Mouse (Mus musculus) heart, embryonic 10.5 days (tissue): Measurements from ENCODE around the gene Nudt16l1. TPM values are rescaled to one million over a fixed set of nuclear protein-coding genes. Genes with fewer than 3 reads are reported as not detected.
A peak's percentile ranks its signal among the peaks of the same experiment; 100 is the strongest.

ENCODE experiments used
- DNase-seq: peaks from one replicate; pipeline ENCODE4 v3.0.0-alpha.2; 2017; ENCODE audit warnings: low spot score
- H3K27ac ChIP-seq: fragments of 300-500 bp; sonication (generic); 2 replicates; pipeline ENCODE4 v1.5.1; 2016; ENCODE audit warnings: mild to moderate bottlenecking
- H3K27me3 ChIP-seq: fragments of 300-500 bp; sonication (generic); 2 replicates; pipeline ENCODE4 v1.6.1; 2016; ENCODE audit warnings: mild to moderate bottlenecking; ENCODE audit not compliant: poor library complexity, insufficient read depth, severe bottlenecking
- H3K36me3 ChIP-seq: fragments of 300-500 bp; sonication (generic); 2 replicates; pipeline ENCODE4 v1.6.1; 2016; ENCODE audit warnings: mild to moderate bottlenecking, moderate library complexity
- H3K4me1 ChIP-seq: fragments of 300-500 bp; sonication (generic); 2 replicates; pipeline ENCODE4 v1.6.1; 2016; ENCODE audit warnings: mild to moderate bottlenecking
- H3K4me3 ChIP-seq: fragments of 300-500 bp; sonication (generic); 2 replicates; pipeline ENCODE4 v1.5.1; 2016; ENCODE audit warnings: mild to moderate bottlenecking, moderate library complexity
- H3K9me3 ChIP-seq: fragments of 300-500 bp; sonication (generic); 2 replicates; pipeline ENCODE4 v1.6.1; 2016; ENCODE audit warnings: mild to moderate bottlenecking, moderate library complexity
- WGBS: fragments of 180-500 bp; shearing (Covaris S2); methylation state at CpG from one replicate; pipeline ENCODE4 v1.1.7; 2016; 5-methylcytosine and 5-hydroxymethylcytosine counted together
- polyA plus RNA-seq: library from polyadenylated mRNA; unstranded; fragments of >200 nt; fragmentation: Nextera tagmentation; extraction: Ambion mirVana; gene quantifications from 2 replicates; pipeline ENCODE4 v1.2.1, GENCODE M21; 2016

Nudt16l1 gene
- polyA plus RNA-seq, 1 experiment from 2014 or later = 125 TPM

DNA sequence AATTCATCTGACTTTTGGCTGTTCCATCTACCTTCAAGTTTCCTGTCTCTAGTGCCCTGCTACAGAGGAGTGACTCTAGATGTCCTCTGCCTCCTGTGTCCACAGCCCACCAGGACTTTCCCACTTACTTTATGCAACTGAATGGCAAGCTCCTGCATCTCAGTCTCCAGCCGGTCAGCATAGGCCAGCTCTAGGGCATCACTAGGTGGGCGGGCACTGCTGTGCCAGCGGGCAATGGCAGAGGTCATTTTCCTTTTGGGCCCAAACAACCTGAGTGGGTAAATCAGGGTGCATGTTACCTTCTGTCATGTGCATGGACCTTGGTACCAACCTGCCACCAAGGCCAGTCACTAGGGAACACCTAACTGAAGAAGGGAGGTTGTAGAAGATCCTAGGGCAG is 4.9 kb downstream of the Nudt16l1 start:
- Histone ChIP-seq H3K4me1 (peaks cover 10% of the 10 kb centered on the region), H3K4me3 (no peak overlapping the region), H3K9me3 (no peaks in the 10 kb centered on the region), H3K27ac (no peak overlapping the region), H3K36me3 (peaks cover 80% of the 10 kb centered on the region), H3K27me3 (no peaks in the 10 kb centered on the region)
- no peak for DNase-seq
- 92% methylated on average over 3 of the region's 3 CpGs for WGBS

DNA sequence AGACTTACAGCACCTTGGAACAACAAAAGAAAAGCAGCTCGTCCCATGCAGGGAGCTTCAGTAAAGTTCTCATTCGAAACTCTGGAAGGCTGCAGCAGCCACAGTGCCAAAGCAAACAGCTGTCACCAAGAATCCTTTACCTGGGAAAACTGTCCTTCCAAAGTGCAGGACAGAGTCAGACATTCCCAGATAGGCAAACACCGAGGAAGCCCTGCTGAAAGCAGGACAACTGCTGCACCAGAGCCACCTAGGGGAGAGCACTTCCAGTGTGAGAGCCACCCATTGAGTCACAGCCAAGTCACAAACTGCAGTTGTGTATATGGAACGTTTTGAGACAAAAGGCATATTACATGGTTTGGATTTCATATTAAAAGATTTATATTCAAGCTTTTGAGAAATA is 6.9 kb downstream of the Nudt16l1 start:
- WGBS = 69% methylated on average over 4 of the region's 4 CpGs
- H3K4me1 ChIP-seq = no peaks in the 10 kb centered on the region
- H3K4me3 ChIP-seq = no peak overlapping the region

DNA sequence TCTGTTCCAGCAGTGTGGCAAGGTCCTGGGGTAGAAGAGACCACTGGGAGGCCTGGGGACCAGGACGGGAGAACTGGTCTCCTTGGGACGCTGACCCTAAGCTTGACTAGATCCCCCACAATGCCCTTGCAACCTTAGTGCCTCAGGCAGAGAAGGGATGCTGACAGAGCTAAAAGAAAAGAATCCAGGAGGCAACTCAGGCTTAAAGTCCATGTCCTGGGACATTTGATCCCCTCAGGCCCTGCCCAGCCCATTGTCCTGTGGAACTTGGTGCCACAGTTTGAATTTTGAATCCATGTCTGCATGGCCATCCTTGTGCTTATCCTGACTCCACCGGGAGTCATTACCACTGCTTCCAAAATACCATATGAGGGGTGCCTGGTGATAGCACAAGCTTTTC is 7.6 kb downstream of the Nudt16l1 start:
- H3K9me3 ChIP-seq = no peaks in the 10 kb centered on the region
- H3K4me3 ChIP-seq = no peak overlapping the region
- H3K36me3 ChIP-seq = peaks cover 85% of the 10 kb centered on the region
- no peaks in the 10 kb centered on the region for H3K4me1 ChIP-seq
- DNase-seq = no peak
- H3K27me3 ChIP-seq = no peaks in the 10 kb centered on the region
- WGBS = 77% methylated on average over 3 of the region's 3 CpGs
- H3K27ac ChIP-seq = no peak overlapping the region

More for the DNA sequence above, 6.9 kb downstream of the Nudt16l1 start:
- H3K27ac ChIP-seq = no peak overlapping the region
- H3K9me3 ChIP-seq = no peaks in the 10 kb centered on the region
- no peak for DNase-seq
- peaks cover 87% of the 10 kb centered on the region for H3K36me3 ChIP-seq
- H3K27me3 ChIP-seq = no peaks in the 10 kb centered on the region

DNA sequence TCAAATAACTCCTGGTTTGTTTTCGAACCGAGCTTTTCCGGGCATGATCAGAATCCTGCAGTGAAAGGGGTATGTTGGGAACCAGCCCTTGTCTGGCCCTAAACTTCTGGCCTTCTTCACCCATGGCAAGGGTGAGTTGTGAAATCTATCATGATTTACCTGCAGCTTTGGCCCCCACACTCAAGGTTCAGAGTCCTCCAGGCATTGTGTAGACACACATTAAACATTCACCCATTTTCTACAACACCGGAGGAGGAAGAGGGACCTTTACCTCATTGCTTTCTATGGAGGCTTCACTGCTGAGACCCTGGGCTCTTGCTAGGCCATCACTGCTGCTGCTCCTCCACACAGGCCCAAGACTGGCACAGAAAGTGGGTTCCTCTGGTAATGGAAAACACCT is 8.8 kb downstream of the Nudt16l1 start:
- Histone ChIP-seq H3K4me1 (no peaks in the 10 kb centered on the region), H3K36me3 (peaks cover 84% of the 10 kb centered on the region), H3K27me3 (no peaks in the 10 kb centered on the region), H3K27ac (no peak overlapping the region), H3K9me3 (no peaks in the 10 kb centered on the region), H3K4me3 (no peak overlapping the region)
- DNase-seq = no peak
- 90% methylated on average over 4 of the region's 4 CpGs for WGBS

DNA sequence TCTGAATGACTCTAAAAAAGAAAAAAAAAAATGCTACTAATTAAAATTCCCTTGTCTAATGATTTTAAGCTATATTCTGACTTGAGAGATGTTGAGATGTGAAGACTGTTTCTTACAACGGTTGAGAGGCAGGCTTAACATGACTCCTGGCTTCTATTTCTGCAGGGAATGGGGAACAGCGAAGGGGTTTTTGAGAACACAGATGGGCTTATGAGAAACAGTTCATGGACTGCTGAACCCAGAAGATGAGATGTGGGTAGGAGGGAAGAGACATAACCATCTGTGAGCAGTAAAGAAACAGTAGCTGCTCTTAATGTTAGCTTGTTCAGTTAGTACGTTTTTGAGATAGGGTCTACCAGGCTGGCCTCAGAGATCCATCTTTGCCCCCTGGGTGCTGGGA is 18.0 kb downstream of the Nudt16l1 start:
- Histone ChIP-seq H3K9me3 (no peaks in the 10 kb centered on the region), H3K4me3 (no peak overlapping the region), H3K27ac (no peak overlapping the region), H3K36me3 (peaks cover 80% of the 10 kb centered on the region), H3K27me3 (no peaks in the 10 kb centered on the region), H3K4me1 (no peaks in the 10 kb centered on the region)
- DNase-seq = no peak
- WGBS = 91% methylated on average over 3 of the region's 3 CpGs

DNA sequence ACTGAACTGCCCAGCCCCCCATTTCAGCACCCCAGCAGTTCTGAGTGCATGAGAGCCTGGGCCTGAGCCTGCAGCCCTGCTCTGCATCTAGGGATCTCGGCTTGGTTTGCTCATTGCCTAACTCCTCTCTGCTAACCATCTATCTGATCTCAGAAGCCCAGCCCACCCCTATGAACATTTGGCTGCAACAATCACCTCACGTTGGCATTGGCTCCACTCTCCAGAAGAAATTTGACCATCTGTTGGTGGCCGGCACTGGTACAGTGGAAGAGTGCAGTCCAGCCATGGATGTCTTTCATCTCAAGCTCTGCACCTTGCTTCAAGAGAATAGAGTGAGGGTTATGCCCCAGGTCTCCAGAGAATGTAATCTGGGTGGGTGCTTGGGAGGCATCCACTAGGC is 18.9 kb downstream of the Nudt16l1 start:
- no peak for DNase-seq
- H3K27ac ChIP-seq = no peak overlapping the region
- H3K27me3 ChIP-seq = no peaks in the 10 kb centered on the region
- H3K4me1 ChIP-seq = peaks cover 7% of the 10 kb centered on the region; the same call in 1 of the 2 replicates
- peaks cover 72% of the 10 kb centered on the region for H3K36me3 ChIP-seq
- H3K4me3 ChIP-seq = no peak overlapping the region
- no peaks in the 10 kb centered on the region for H3K9me3 ChIP-seq
- WGBS = 89% methylated on average over 3 of the region's 3 CpGs

DNA sequence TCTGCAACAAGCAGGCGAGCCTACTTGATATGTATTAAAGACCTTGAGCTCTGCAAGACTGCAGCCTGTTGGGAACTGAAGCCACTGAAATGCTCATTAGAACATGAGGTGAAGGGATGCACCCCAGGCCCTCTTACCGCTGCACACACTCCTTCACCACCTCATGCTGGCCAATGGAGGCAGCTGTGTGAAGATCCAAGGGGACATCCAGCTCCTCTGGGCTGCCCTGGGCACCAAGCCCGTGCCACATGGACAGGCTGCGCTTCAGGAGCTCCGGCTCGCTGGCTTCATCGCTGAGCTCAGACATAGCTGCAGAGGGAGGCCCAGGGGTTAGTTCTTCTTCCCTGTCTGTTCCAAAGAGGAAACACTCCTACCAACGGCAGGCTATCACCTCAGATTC is 21.7 kb downstream of the Nudt16l1 start:
- 91% methylated on average over 8 of the region's 8 CpGs for WGBS
- Histone ChIP-seq H3K9me3 (no peaks in the 10 kb centered on the region), H3K4me1 (peaks cover 21% of the 10 kb centered on the region), H3K27ac (no peak overlapping the region), H3K4me3 (no peak overlapping the region), H3K36me3 (peaks cover 45% of the 10 kb centered on the region), H3K27me3 (no peaks in the 10 kb centered on the region)
- no peak for DNase-seq

DNA sequence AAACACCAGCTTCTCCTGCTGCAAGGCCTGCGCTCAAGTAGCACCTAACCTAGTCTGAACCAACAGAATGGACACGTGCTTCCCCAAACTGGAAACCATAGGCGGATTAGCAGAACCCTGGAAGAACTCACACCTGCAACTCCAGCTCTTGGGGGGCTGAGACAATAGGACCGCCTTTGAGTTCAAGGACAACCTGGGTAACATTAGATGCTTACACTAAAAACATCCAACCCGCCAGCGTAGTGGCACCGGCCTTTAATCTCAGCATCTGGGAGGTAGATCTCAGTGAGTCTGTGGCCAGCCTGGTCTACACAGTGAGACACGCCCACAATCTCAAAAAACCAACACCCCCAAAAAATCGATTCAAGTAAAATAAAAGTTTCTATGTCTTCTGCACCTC is 24.8 kb downstream of the Nudt16l1 start:
- WGBS = 42% methylated on average over 9 of the region's 9 CpGs
- Histone ChIP-seq H3K4me1 (peaks cover 23% of the 10 kb centered on the region), H3K4me3 (peak overlapping the region; percentile 96), H3K27me3 (no peaks in the 10 kb centered on the region), H3K36me3 (peaks cover 15% of the 10 kb centered on the region), H3K27ac (peak overlapping the region; percentile 85; the same call in 1 of the 2 replicates), H3K9me3 (no peaks in the 10 kb centered on the region)
- no peak for DNase-seq

DNA sequence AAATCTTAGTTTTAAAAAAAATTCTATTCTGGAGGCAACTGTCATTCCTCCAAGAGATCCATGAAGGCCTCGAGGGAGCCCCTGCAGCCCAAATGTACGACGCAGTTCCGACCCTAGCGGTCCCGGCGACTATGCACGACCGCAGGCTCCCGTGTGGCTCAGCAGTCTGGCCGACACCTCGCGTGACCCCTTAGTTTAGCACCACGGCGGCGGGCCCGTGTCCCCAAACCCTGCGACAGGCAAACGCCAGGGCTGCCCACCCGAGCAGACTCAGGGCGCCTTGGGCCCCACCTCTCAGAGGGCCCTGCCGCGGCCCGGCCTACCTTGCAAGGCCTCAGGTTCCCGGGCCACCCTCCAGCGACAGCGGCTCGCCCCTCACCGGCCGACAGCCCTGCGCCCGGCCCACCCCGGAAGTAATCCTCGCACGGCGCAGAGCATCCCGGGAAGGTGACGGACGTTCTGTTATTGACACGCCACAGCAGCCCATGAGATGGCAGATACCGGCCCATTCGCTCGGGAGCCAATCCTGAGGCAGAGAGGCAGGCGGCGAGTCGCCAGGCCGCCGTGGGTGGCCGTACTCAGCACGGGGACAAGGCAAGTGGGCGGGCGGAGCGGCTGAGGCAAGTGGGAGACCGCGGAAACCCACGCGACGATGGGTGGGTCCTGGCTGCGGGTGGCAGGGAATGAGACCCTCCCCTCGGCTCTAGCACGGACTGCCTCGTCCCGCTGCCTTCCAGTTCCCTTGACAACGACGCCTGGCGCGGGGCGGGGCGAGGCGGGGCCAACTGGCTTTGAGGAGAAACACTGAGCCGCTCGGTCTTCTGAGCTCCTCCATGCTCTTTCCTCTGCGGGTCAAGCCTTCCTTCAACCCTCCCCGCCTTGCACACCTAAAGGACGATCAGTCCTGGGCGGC is 25.5 kb downstream of the Nudt16l1 start, which contains the start of gene Anks3:
Gene Anks3 (minus strand): TSS at position 409 of the 913 bp plus-strand sequence.
- Histone ChIP-seq H3K9me3 (no peaks in the 10 kb centered on the region), H3K36me3 (peaks cover 13% of the 10 kb centered on the region), H3K27ac (peak within 1 kb of the TSS; percentile 85), H3K27me3 (no peaks in the 10 kb centered on the region), H3K4me3 (peak within 1 kb of the TSS; percentile 96), H3K4me1 (peaks cover 23% of the 10 kb centered on the region)
- DNase-seq = peak; percentile 99
- under 1% methylated on average over 76 of the region's 76 CpGs for WGBS

DNA sequence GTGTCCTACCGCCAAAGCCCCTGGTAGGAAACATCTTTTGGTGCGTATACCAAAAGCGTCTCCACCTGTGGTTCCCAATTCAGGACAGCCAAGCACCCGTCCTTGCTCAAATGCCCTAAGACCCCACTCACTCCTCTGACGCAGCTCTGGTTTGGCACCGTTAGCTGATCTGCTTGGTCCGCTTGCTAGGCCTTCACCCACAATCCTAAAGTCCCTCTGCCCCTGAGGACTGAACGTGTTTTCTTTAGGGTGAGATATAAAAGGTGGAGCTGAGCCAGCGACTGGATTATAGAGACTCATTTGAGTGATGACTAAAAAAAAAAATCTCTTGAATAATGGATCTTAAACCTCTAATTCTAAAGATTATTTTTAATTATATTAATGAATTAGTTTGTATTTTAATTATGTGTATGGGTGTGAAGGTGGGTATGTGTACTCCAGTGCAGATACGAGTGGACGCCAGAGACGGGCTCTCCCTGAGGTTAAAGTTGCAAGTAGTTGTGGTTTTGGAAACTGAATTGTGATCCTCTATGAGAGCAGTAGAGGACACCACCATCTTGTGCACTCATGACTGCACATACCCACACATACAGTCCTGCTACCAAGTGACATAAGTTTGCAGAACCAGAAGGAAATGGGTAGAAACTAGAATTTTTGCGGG is 26.3 kb downstream of the Nudt16l1 start:
- peak overlapping the region; percentile 96 for H3K4me3 ChIP-seq
- H3K4me1 ChIP-seq = peaks cover 23% of the 10 kb centered on the region
- WGBS = 23% methylated on average over 13 of the region's 13 CpGs
- peaks cover 7% of the 10 kb centered on the region for H3K36me3 ChIP-seq
- peak overlapping the region; percentile 85 for H3K27ac ChIP-seq
- no peaks in the 10 kb centered on the region for H3K27me3 ChIP-seq
- no peaks in the 10 kb centered on the region for H3K9me3 ChIP-seq
- DNase-seq = no peak

DNA sequence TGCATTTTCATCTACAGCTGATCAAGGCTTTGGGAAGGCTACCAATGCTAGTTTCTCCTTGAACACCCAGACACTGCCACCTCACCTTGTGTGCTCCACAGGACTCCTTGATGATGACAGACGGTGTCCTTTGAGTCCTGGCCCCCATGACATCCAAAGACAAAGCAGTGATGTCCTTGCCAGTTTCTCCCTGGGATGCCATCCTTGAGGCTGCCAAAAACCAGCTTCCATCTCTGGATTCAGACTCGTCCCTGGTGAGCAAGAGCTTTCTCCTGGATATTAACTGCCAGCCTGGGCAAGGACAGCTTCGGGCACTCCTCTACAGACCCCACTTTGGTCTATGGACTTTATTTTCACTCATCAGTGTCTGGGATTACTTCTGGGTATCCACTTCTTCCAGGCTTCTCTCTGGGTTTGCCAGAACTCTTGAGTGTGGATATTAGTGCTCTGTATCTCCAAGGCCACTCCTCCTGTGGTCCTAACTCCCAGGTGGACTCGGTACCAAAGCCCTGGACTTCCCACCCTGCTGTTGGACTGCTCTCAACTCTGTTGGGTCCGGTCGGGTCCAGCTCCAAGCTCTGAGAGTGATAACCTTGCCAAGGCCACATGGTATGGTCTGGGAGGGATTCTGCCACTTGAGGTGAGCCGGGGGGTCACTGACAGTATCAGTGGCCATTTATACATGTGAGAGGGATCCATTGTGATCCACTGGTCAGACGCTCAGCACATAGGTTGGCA is 27.0 kb downstream of the Nudt16l1 start:
- whole genome bisulfite sequencing = 88% methylated on average over 8 of the region's 8 CpGs
- Histone ChIP-seq H3K27me3 (no peaks in the 10 kb centered on the region), H3K4me3 (0 out of 2 replicates have a peak overlapping the region, but pooled peaks have one; percentile 96), H3K27ac (no peak overlapping the region), H3K36me3 (no peaks in the 10 kb centered on the region; the same call in 1 of the 2 replicates), H3K4me1 (peaks cover 23% of the 10 kb centered on the region), H3K9me3 (no peaks in the 10 kb centered on the region)
- DNase-seq = no peak

DNA sequence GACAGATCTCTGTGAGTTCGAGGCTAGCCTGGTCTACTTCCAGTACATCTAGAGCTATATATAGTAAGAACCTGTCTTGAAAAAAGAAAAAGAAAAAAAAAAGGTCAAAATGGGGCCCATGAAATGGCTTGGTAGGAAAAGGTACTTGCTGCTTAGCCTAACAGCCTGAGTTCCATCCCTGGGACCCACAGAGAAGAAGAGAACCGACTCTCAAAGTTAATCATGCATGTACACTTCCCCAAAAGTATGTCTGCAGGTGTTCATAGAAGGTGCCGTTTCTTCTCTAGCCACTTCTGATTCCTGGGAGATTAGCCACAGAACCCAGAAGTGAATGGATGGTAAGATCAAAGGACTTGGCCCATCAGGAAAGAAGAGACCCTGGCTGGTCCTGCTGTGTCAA is 29.9 kb downstream of the Nudt16l1 start:
- WGBS = 75% methylated on average over 3 of the region's 3 CpGs
- DNase-seq = no peak
- Histone ChIP-seq H3K27ac (no peak overlapping the region), H3K9me3 (no peaks in the 10 kb centered on the region), H3K27me3 (no peaks in the 10 kb centered on the region), H3K4me3 (no peak overlapping the region), H3K4me1 (peaks cover 8% of the 10 kb centered on the region; the same call in 1 of the 2 replicates), H3K36me3 (no peaks in the 10 kb centered on the region; the same call in 1 of the 2 replicates)
